Mouse (Mus musculus) inflammation-experienced regulatory T-cells, adult 16 weeks (primary cell): ENCODE results near the gene Epha3. TPM values are rescaled to one million over a fixed set of nuclear protein-coding genes. Genes with fewer than 3 reads are reported as not detected.

Experiments used
- polyA plus RNA-seq: library from polyadenylated mRNA; unstranded; fragments of 100-300 nt; shearing (Covaris generic); gene quantifications from one replicate; pipeline ENCODE4 v1.2.1, GENCODE M21; 2017

Epha3 gene
- polyA plus RNA-seq = 1.2 TPM

GRCm38 (mm10) chr16:63863913-63864330 is at the start of gene Epha3:
Gene Epha3 (minus strand): TSS chr16:63864175.

